Mouse (Mus musculus): ENCODE data around the gene Epas1.

Gene Epas1

DNA sequence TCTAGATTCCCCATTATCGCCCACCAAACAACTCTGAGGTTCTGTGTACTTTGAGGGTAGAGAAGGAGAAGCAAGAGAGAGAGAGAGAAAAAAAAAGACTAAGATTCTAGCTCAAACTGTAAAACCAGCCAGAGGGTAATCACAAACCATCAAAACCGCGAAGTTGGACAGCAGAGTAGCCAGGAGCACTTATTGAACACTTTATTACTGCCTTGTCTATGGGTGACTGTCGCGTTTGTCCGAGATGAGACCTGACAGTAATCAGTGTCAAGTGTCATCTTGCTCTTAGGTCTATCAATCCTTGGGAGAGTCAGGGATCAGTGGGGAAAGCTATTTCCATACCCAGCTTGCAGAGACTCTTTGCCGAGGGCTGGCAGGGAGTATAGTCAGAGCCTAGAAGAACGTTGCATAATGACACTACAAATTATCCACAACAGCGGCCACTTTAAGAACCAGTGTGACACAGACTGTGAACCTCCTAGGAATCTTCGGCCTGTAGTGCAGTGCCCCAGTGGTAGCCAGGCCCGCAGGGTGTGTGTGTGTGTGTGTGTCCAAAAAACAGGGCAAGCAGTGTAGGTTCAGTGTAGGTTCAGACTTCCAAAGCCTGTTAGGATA lies 2.2 kb downstream of the Epas1 start:
- no peak for DNase-seq (ENCODE audit: low read depth in 1 of 2, low spot score in 2 of 2)

DNA sequence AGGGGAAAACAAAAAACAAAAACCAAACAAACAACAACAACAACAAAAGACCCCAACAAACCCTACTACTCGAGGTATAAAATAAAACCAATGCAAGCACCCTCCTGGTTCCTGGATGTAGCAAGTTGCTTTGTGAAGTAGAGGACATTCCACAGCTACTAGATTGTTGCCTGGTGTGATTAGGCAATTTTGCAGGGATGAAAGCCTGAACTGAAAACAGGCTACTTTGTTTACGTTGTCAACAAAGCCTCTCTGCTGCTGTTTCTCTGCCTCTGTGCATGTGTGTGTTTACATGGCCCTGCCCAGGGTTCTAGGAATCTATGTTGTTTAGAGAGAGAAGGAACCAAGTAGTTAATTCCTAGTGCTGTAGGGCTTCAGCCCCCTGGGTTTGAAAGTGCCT lies 4.1 kb downstream of the Epas1 start:
- DNase-seq (ENCODE audit: low read depth in 1 of 2, low spot score in 2 of 2), result no peak

DNA sequence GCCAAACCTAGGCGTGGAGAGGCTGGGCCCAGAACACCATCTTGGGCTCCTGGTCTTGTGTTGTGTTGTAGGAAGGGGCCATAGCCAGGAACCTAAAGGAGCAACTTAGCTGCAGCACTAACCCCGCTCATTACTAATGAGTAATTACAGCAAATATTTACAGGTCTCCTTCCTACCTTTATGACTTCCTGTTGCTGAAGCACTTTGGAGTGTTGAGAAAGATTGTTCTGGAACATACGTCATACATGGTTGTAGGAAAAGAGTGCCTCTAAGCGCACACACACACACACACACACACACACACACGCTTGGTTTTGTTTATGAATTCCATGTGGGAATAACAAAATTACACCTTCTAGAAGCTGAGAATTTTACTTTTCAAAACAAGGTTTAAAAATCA lies 8.4 kb downstream of the Epas1 start:
- DNase-seq (ENCODE audit: low read depth in 1 of 2, low spot score in 2 of 2), result no peak

DNA sequence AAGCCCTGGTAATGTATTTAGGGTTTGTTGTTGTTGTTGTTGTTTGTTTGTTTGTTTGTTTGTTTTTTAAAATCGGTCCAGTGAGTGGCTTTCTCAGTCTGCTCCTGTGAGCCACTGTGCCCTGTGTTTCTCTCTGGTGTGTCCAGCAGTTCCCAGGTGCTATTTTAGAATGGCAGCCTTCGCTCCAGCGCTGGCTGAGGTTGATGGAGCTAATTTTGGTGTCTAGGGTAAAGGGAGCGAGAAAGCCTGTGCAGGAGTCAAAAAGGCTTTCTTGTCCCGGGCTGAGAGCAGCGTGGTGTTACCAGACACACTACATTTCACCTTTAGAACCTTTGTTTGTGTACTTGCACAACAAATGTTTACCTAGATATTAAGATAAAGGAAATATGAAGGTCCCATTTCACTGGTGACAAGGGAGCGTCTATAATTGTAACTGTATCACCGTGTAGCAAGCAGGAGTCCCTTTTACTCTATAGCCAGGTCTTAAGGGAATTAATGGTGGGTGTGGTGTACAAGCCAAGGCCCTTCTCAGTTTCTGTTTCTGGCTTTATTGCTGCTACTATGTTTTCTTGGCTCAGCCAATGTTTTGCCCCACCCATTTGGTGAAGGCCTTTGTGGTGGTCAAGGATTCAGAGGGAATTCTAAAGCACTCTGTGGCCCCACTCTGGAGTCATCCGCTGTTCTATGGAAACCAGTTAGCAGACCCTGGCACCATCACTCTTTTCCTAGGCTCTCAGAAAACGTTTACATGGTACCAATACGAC lies 9.2 kb downstream of the Epas1 start:
- no peak for DNase-seq (ENCODE audit: low read depth in 1 of 2, low spot score in 2 of 2)

DNA sequence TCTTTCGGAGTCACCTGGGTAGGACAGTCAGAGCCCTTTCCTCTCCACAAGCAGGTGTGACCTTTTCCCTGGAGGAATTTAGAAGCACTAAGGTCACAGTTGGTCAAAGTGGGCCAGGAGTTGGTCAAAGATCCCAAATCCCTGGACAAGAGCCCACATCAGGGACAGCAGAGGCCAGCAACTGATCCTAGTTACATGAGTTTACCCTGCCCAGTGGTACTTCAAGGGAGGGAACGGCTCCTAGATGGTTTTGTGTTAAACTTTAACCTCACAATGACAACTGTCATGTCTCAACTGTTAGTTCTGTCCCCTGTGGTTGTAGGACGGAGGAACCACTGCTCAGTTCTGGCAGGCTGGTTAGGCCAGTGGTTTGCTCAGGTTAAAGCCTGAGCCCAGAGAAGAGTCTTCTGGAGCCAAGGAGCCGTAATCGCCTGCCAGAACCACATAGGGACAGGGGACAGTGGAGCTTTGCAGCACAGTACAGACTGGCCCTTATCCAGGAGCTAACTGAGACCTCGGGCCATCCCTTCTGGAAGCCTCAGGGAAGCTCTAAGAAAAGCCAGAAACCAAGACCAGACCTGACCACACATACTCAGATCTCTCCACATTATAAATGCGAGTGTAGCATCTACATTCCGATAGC lies 12.4 kb downstream of the Epas1 start:
- DNase-seq (ENCODE audit: low read depth in 1 of 2, low spot score in 2 of 2), result no peak

DNA sequence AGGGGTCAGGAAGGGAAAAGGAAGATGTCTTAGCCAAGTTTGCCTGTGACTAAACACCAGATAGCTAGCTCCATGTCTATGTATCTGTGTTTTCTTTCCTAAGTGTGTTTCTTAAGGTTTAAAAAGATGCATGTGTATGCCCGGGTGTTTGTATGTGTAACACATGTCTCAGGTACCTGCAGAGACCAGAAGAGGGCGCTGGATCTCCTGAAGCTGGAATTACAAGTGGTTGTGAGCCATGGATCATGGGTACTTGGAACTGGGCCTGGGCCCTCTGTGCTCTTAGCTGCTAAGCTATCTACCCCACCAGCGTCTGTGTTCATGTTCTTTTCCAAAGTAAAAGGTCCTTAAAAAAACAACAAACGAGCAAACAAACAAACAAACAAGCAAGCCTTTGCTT lies 12.9 kb downstream of the Epas1 start:
- no peak for DNase-seq (ENCODE audit: low read depth in 1 of 2, low spot score in 2 of 2)

DNA sequence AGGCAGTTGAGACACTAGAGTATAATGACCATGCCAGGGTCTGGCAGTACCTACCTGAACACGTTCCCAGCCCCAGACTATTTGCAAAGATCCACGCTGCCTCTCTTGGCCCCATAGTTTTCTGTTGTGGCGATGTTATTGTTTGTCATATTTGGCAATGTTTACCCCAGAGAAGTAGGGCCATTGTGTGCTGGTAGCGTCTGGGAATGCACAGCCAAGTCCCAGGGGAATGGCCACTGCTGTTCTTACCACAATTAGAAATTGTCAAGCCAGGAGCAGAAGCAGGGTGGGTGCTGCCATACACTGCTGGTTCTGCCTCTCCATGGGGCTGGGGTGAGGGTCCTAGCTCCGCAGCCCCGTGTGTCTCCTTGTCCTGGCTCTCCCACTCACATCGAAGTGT lies 15.1 kb downstream of the Epas1 start:
- DNase-seq (ENCODE audit: low read depth in 1 of 2, low spot score in 2 of 2), result no peak

DNA sequence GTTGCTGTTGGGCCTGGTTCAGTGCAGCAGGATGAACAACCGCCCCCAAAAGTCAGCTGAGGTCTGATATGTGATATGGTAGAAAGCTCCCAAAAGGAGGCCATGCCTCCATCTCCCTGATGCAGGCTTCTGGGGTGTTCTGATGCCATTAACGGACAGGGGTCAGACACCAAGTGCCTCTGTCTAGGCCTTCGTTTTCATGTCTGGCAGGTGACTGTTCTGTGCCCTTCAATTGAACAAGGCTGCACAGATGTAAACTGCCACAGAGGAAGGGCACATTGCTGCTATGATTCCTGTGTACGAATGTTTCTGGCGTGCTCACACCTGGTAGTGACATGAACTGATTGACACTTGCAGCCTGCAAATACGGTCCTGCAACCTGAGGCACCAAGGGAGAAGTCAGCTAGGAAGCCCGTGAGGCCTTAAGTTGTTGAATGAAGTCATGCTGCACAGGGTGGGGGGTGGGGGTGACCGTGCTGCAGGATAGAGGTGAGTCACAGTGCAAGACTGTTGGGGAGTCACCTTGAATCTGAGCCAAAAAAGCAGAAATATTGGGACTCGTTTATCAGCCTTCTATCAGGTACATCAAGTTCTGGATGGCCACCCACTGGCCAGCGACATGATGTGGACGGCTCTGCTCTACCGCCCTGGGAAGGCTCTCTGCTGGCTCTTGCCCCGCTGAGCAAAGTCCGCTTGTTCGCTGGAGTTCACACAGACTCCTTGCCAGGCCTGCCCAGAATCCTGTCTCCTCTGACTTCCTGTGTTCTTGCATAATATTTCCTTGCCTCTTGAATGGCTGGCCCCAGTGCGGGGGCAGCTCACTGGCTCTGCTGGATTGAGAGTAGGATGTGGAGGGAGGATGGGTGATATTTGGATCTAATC lies 16.1 kb downstream of the Epas1 start:
- no peak for DNase-seq (ENCODE audit: low read depth in 1 of 2, low spot score in 2 of 2)

DNA sequence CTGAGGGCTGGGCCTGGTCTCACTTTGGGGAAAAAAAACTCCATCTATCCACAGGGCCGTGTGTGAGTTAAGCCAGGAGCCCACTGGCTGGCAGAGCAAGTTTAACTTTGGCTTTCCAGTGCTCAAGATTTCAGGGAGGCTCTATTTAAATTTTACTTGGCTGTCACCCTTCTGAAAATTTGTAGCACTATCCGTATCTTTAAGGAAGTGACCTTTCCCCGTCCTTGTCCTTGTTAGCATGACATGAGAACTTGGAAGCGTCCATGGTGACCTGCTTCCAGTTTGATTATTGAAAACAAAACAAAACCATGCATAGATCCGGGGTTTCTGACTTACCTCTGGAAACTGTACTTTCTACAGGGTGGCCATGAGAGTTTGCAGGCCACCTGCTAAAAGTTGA lies 17.3 kb downstream of the Epas1 start:
- no peak for DNase-seq (ENCODE audit: low read depth in 1 of 2, low spot score in 2 of 2)

DNA sequence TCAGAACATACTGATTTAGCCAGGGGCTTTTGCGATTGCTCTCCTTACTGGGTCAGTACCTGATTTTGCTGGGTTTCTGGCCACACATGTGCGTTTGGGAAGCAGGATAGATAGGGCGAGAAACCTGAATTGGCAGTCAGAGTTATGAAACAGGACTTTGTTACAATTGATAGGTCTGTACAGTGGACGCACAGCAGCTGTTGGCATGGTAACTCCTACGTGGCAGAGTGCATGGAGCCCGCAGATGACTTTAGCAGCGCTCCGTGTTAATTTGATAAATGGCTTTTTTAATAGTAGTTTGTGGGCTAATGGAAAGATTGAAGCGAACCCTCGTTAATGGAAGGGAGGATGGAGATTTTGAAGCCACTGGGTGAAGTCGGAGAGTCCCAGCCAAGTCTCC lies 18.5 kb downstream of the Epas1 start:
- no peak for DNase-seq (ENCODE audit: low read depth in 1 of 2, low spot score in 2 of 2)

DNA sequence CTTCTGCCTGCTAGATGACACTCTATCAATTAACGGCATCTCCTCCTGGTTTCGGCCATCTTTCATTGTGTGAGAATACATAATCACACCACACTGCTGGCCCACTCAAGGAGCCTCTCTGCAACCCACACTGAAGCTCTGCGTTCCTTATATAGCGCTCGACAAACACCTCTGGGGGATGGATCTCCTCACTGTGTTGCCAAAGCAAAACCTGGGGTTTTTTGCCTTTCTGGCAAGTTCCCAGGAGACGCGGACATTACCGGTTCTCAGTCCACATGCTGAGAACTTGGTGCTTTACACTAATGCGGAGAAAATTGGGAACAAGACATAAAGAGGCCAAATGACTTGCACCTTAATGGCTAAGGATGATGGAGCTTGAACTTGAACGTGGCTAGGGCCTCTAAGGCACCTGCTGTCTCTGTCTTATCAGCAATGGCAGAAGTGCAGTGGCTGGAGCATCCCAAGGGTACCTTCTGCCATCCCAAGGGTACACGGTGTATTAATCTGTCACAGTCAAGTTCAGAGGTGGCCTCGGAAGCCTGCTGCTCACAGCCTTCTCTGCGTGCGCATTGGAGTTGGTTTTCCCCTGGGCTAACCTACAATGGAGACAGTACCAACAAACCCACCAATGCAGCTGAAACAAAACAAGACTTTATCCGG lies 19.6 kb downstream of the Epas1 start:
- DNase-seq (ENCODE audit: low read depth in 1 of 2, low spot score in 2 of 2), result no peak

DNA sequence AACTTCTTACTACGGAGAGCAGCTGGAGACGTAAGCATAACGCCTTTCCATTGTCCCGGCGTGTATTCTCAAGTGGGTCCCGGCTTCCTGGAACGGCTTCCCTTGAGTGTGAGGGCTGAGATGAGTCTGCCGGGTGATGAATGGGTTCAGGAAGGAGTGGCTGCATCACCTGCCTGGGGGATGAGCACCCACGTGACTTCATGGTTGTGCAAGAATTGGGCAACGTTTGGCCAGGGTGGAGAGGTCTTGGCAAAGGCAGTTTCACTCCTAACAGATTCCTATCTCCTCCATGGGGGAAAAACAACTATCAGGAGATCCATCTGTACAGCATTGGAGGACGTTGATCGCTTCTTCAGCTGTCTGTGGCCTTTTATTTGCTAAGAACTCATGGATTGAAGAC lies 23.0 kb downstream of the Epas1 start:
- no peak for DNase-seq (ENCODE audit: low read depth in 1 of 2, low spot score in 2 of 2)

DNA sequence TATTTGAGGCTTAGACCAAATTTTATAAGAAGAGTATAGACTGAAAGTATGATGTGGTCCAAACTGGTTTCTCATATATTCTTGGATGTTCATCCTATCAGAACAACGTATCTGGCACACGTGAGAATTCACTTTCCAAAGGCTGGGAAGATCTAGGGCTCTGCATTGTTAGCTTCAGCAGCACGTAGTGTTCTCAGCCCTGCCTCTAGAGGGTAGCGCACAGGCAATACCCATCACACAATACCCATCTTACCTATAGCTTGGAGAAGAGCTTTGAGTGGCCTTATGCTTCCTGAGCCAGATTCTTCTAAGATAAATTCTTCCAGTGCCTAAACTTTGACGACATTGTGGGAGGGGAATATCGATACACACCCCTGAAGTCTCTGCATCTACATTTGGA lies 24.6 kb downstream of the Epas1 start:
- DNase-seq (ENCODE audit: low read depth in 1 of 2, low spot score in 2 of 2), result no peak

DNA sequence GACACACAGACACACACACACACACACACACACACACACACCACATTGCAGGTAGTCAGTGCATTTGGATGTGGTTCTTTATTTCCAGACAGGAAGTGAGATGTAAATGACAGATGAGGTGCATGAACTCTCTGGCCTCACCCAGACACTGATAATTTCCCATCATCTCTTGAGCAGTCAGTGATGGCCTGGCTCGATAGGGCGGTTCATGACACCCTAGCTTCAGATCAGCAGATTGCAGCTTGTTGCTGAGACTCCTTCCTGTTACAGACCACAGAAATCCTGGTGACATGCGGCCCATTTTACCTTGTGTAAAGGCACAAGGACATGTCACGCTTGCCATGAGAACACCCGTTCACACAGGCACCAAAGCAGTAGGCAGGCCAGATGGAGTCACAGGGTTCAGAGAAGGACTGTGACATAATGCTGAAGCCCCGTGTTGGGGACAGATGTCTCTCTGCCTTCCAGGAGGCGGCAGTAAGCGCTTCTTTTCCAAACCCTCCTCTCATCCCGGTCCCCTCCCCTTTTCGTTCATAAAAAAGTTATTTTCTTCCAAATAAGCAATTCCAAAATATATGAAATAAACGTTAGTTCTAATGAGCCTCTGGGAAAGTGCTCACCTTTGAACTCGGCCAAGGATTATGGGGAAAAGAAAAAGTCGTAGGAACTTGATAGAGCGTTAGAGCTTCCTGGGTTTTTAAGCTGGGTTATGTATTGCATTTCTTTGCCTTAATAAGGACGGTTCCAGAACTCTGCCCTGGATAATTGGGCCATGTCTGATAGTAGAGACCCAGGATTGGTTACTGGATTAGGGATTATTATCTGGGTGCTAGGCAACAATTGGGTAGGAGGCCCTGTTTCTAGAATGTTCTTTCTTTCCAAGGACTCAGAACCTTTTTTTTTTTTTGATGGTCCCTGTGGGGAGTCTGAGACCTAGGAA lies 26.0 kb downstream of the Epas1 start:
- no peak for DNase-seq (ENCODE audit: low read depth in 1 of 2, low spot score in 2 of 2)

DNA sequence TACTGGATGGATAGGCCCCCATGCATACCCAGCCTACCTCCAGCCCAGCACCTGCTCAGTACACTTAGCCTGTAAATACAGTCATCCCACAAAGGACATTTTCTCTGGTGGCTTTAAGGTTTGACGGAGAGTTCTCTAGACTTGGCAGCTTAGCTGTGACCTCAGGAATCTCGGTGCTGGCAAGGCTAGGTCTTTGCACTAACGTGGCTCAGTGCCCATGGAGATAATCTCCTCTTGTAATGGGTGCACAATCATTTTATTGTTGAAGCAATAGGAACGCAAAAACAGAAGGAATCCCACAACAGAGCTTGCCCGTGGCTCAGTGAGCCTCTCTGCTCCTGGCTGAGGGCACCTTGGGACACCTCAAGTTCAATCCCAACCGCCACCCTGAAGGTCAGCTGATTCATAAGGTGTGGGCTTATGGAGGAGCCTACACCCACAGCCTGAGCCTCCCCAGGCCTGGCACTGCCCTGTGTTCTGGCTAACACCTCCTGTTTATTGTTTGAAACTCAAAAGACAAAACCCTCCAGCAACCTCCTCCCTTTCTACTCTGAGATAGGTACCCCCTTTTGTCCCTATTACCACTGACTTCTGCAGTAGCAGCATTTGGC lies 27.3 kb downstream of the Epas1 start:
- no peak for DNase-seq (ENCODE audit: low read depth in 1 of 2, low spot score in 2 of 2)

DNA sequence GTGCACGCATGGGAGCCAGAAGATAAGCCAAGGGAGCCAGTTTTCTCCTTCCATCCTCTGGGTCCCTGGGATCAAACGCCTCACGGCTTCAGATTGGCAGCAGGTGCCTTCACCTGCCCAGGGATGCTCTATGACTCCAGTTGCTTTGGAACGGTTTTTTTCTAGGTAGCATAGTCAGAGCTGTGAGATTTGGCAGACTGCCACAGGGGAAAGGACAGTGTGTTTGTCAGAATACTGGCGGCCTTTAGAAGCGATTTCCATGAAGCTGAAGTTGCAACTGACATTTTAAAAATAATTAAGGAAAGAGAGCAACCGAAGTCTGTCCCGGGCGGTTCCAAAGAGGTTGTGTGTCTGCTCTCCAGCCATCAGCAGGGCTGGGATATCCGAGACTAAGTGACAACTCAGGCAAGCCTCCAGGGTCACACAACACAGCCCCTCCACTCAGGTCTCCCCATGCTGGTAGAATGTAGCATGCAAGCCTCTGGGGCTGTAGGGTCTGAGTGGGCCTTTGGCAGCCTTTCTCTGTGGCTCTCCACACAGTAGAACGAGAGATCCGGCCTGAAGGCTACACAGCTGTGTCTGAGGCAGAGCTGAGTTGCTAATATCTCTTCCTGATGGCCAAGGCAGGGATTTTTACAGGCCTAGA lies 28.4 kb downstream of the Epas1 start:
- DNase-seq (ENCODE audit: low read depth in 1 of 2, low spot score in 2 of 2), result no peak

DNA sequence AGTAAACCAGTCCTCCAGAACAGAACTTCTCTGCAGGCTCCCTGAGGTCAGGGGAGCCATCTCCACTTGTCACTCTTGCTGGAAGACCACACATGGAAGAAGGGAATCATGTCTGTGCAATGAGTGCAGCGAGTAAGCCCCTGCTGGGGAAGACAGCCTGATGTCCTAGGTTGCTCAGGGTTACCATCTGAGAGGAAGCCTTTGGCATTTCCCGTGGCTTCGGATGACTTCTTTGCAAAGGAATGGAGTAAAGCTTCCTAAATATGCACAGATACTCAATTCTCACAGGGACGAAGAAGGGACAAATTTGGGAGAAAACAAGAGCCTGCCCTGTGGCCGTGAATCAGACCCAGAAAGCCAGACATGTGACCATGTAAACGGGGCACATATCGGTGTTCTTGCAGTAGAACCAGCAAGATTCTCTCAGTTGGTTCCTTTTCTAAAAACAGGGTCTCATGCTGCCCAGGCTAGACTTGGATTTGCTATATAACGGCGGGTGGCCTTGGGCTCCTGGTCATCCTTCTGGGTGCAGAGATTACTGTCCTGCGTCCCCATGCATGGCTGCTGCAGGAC lies 31.0 kb downstream of the Epas1 start:
- no peak for DNase-seq (ENCODE audit: low read depth in 1 of 2, low spot score in 2 of 2)

DNA sequence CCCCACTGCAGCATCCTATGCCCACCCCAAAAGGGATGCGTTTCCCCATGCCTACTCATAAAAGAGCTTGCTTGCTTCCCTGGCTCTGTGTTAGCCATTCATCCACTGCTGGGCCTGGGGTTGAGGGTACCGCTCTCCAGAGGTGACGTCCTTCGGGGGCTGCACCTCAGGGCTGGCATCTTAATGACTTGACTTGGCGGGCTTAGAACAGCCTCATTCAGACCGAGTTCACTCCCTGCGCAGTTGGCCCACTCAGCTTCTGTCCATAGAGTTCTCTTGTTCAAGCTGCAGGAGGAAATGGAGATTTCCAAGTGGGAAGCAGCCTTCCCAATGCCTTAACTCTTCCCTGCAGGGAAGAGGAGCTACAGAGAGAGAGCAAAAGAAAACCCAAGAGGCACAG lies 32.1 kb downstream of the Epas1 start:
- DNase-seq (ENCODE audit: low read depth in 1 of 2, low spot score in 2 of 2), result no peak

DNA sequence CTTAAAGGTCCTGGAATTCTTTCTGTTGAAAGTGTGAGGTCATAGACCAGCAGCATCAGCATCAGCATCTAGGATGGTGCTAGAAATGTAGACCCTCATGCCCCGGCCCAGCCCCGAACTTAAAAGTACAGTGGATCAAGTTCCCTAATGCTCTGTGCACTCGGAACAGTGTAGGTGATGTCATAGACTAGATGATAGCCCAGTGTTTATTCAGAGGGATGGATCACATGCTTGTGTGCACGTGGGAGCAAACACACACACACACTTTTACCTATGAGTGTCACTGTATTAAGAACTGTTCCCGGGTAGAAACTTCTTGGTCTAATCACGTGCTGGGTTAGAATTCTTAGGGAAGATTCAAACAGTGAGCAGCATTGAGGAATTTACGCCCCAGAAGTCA lies 33.0 kb downstream of the Epas1 start:
- DNase-seq (ENCODE audit: low read depth in 1 of 2, low spot score in 2 of 2), result no peak

Measured in monocyte, adult 2 months (primary cell).